In the genomic region with DNA sequence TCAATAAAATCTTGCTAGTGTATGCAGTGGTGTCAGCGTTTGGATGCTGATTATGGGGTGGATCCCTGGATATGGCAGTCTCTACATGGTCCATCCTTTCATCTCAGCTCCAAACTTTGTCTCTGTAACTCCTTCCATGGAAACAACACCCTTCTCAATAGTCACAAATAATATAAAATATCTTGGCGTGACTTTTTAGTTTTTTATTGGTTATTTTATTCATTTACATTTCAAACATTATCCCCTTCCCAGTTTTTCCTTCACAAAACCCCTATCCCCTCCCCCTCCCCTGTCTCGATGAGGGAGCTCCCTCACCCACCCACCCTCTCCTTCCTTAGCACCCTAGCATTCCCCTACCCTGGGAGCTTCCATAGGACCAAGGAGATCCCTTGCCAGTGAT, we compare ENCODE assay signal across 1 mouse cellular context. TPM values are rescaled to one million over a fixed set of nuclear protein-coding genes. Genes with fewer than 3 reads are reported as not detected.
"Had no signal": no experiment of that assay in that cellular context is flagged by ENCODE, and none has a peak within 500 bp of the region (broad histone marks: within the 10 kb centered on the region; RNA-seq: fewer than 3 reads in every experiment).

No protein-coding gene starts in this region.

RNA-seq across cellular contexts. Expression of gene Dach2, which starts 44.9 kb away (rescaled TPM):
- polyA plus RNA-seq: macrophage had no signal
